Mouse (Mus musculus): ENCODE data around the gene Zfp746. TPM values are rescaled to one million over a fixed set of nuclear protein-coding genes. Genes with fewer than 3 reads are reported as not detected.
"Not testable (repeated sequence)": the region's sequence is repeated elsewhere in the genome, so short reads cannot be mapped to it uniquely, and the experiment has no call there.

Gene Zfp746
- total RNA-seq (2014; fragmentation: Nextera tagmentation) (34.2 and 36.3 TPM in 2 replicates), total RNA-seq (2017) (14.8 and 16.9 TPM in 2 replicates), polyA plus RNA-seq (2012) (13.2 and 16.2 TPM in 2 replicates)

DNA sequence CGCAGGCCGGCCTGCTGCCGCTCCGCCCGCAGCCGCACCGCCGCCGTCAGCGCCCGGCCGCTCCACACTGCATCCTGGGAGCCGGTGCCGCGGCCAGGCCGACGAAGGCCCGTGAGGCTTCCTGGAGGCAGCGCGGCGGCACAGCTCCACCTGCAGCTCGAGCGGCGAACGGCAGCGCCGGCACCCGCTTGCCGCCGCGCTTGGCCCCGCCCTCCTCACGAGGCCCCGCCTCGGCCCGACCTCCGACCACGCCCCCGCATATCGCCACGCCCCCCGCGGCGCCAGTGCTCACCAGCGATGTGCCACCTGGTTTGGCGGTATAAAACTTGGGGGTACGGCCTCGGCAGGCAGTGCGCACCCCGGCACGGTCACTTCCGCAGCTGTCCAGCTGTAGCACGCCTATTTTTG lies at the start of gene Zfp746:
TSS of gene Zfp746 (minus strand) at position 123 of the 408 bp plus-strand sequence.
- Histone ChIP-seq H3K4me3 (ENCODE audit: low read depth, low read length) (peak within 1 kb of the TSS; percentile 81), H3K4me1 (ENCODE audit: insufficient read depth, low read depth, low read length) (peaks cover 41% of the 10 kb centered on the region), H3K27me3 (ENCODE audit: insufficient read depth, low read length) (no peaks in the 10 kb centered on the region), H3K36me3 (replicated peaks) (peaks cover 39% of the 10 kb centered on the region), H3K9me3 (replicated peaks) (no peaks in the 10 kb centered on the region)
- TF ChIP-seq GATA2 (IDR thresholded peaks at IDR 0.05; ENCODE audit: borderline replicate concordance, low read depth, low read length) = no peak
- TF ChIP-seq TAL1 (conservative IDR thresholded peaks at IDR 0.05; ENCODE audit: low read depth, low read length) = no peak
- peak; percentile 48; the same call in 1 of the 2 replicates for TF ChIP-seq CTCF (IDR thresholded peaks at IDR 0.05; ENCODE audit: low read depth, low read length)
- DNase-seq (ENCODE audit: low spot score) (peak; percentile 95), ATAC-seq (ENCODE audit: extremely low read depth, insufficient number of reproducible peaks, low FRiP score, poor library complexity, severe bottlenecking) (peak; percentile 54)

DNA sequence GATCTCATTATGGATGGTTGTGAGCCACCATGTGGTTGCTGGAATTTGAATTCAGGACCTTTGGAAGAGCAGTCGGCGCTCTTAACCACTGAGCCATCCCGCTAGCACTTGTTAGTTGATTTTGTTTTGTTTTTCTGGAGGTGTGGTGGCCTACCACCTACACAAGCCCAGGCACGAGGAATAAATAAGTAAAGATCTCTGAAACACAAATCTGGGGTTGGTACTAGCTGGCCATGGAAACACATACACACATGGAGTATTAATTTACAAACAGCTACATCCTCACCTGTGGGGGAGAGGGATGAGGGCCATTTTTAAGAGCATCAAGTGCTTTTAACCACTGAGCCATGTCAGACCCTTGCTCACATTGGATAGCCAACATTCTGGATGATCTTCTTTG lies 34.7 kb upstream of the Zfp746 start:
- ATAC-seq (ENCODE audit: extremely low read depth, insufficient number of reproducible peaks, low FRiP score, poor library complexity, severe bottlenecking) (peak; percentile 100), DNase-seq (ENCODE audit: low spot score) (peak; percentile 12)
- H3K4me3 ChIP-seq (ENCODE audit: low read depth, low read length); H3K4me1 ChIP-seq (ENCODE audit: insufficient read depth, low read depth, low read length); H3K36me3 ChIP-seq (replicated peaks); H3K9me3 ChIP-seq (replicated peaks); H3K27me3 ChIP-seq (ENCODE audit: insufficient read depth, low read length): not testable (repeated sequence)

DNA sequence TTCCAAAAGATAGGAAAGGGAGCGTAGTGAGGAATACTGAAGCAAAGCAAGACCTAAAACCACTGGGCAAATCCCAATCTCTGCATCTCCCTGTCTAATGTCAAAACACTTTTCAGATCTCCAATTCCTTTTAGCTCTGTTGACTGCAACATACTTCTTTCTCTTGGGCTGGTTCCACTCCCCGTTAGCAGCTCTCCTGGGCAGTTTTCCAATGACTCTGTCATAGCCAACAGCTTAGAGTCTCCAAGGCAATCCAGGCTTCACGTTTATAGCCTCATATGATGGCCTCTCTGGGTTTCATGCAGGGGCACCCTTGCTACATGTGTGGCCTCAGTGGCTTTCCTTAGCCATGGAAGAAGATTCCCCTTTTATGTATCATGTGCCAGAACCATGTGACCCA lies 29.6 kb upstream of the Zfp746 start:
- TF ChIP-seq CTCF (IDR thresholded peaks at IDR 0.05; ENCODE audit: low read depth, low read length) (no peak), TAL1 (conservative IDR thresholded peaks at IDR 0.05; ENCODE audit: low read depth, low read length) (no peak), GATA1 (IDR thresholded peaks at IDR 0.05; ENCODE audit: borderline replicate concordance, low read length) (no peak), GATA2 (IDR thresholded peaks at IDR 0.05; ENCODE audit: borderline replicate concordance, low read depth, low read length) (no peak), POLR2AphosphoS5 (IDR thresholded peaks at IDR 0.05; ENCODE audit: insufficient replicate concordance, low read depth, low read length) (no peak)
- H3K9me3 ChIP-seq (replicated peaks) = no peaks in the 10 kb centered on the region
- no peak overlapping the region for H3K4me3 ChIP-seq (ENCODE audit: low read depth, low read length)
- DNase-seq (ENCODE audit: low spot score) = no peak
- H3K27me3 ChIP-seq (ENCODE audit: insufficient read depth, low read length) = no peaks in the 10 kb centered on the region
- no peaks in the 10 kb centered on the region for H3K4me1 ChIP-seq (ENCODE audit: insufficient read depth, low read depth, low read length)
- no peaks in the 10 kb centered on the region for H3K36me3 ChIP-seq (replicated peaks)
- ATAC-seq (ENCODE audit: extremely low read depth, insufficient number of reproducible peaks, low FRiP score, poor library complexity, severe bottlenecking) = no peak

GRCm38 (mm10) chr6:48086957-48087715 lies 743 bp upstream of the Zfp746 start:
- DNase-seq (ENCODE audit: low spot score) (no peak), ATAC-seq (ENCODE audit: extremely low read depth, insufficient number of reproducible peaks, low FRiP score, poor library complexity, severe bottlenecking) (no peak)
- Histone ChIP-seq H3K27me3 (ENCODE audit: insufficient read depth, low read length) (no peaks in the 10 kb centered on the region), H3K4me1 (ENCODE audit: insufficient read depth, low read depth, low read length) (peaks cover 38% of the 10 kb centered on the region), H3K9me3 (replicated peaks) (no peaks in the 10 kb centered on the region), H3K4me3 (ENCODE audit: low read depth, low read length) (peak overlapping the region; percentile 81; the same call in 1 of the 2 replicates), H3K36me3 (replicated peaks) (peaks cover 33% of the 10 kb centered on the region)
- TF ChIP-seq TAL1 (conservative IDR thresholded peaks at IDR 0.05; ENCODE audit: low read depth, low read length) = no peak
- no peak for TF ChIP-seq GATA1 (IDR thresholded peaks at IDR 0.05; ENCODE audit: borderline replicate concordance, low read length)
- no peak for TF ChIP-seq GATA2 (IDR thresholded peaks at IDR 0.05; ENCODE audit: borderline replicate concordance, low read depth, low read length)
- no peak for TF ChIP-seq POLR2AphosphoS5 (IDR thresholded peaks at IDR 0.05; ENCODE audit: insufficient replicate concordance, low read depth, low read length)
- TF ChIP-seq CTCF (IDR thresholded peaks at IDR 0.05; ENCODE audit: low read depth, low read length) = no peak

DNA sequence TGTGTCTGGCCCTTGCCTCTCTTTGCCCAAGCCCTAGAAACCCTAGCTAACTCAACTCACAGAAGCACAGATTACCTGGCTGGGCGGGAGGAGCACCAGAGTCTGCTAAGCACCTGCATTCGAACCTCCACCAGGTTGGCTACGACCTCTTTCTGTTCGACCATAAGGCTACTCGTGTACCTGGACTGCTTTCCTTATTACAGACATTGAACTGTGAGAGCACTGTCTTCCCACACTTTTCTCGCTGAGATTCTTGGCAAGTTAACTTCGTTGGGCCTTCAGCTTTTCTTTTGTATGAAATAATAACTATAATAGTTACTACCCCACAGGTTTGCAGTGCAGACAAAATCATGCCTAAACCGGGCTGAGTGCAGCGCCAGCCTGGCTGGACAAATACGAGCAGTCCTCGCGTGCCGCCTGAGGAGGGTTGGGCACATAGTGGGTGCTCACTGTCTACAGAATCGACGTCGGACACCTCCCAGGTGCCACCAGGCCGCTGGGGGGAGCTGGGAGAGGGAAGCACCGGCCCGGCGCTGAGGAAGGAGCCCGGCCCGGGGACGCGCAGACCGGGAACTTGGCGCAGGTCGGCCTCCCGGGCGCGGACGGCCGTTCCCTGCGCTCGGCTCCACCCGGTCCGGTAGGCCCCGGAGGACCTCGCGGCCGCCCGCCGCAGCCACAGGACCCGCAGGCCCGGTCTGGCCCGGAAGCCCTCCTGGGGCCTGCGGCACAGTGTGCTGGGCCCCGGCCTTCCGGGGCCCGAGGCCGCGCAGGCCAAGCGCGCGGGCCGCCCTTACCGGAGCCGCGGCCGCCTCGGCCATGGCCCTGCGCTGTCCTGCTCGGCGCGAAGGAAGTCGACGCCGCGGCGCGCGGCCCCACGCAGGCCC lies 630 bp downstream of the Zfp746 start:
- DNase-seq (ENCODE audit: low spot score) (peak; percentile 72), ATAC-seq (ENCODE audit: extremely low read depth, insufficient number of reproducible peaks, low FRiP score, poor library complexity, severe bottlenecking) (no peak)

DNA sequence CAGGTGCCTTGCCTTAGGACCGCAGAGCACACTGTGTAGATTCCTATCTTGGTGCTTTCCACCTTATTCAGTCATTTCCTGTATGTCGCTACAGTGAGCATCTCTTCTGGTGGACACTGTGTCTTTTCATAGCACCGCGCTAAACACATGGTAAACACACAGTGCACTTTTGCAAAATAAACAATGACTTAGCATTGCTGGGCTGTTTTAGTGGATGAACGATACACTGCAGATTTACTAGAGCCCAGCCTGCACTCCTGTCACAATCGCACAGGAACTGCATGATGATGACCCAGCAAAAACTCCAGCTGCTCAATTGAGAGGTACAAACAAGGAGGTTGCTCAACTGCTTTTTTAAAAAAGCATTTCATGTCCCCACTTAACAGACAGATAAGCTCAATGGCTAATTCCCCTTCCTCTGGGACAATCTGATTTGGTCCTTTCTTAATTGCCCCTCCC lies 2.6 kb downstream of the Zfp746 start:
- ATAC-seq (ENCODE audit: extremely low read depth, insufficient number of reproducible peaks, low FRiP score, poor library complexity, severe bottlenecking) (peak; percentile 69), DNase-seq (ENCODE audit: low spot score) (no peak)
- TF ChIP-seq GATA1 (IDR thresholded peaks at IDR 0.05; ENCODE audit: borderline replicate concordance, low read length) (no peak), TAL1 (conservative IDR thresholded peaks at IDR 0.05; ENCODE audit: low read depth, low read length) (no peak), POLR2AphosphoS5 (IDR thresholded peaks at IDR 0.05; ENCODE audit: insufficient replicate concordance, low read depth, low read length) (no peak), CTCF (IDR thresholded peaks at IDR 0.05; ENCODE audit: low read depth, low read length) (no peak), GATA2 (IDR thresholded peaks at IDR 0.05; ENCODE audit: borderline replicate concordance, low read depth, low read length) (no peak)
- Histone ChIP-seq H3K9me3 (replicated peaks) (no peaks in the 10 kb centered on the region), H3K4me3 (ENCODE audit: low read depth, low read length) (no peak overlapping the region), H3K27me3 (ENCODE audit: insufficient read depth, low read length) (no peaks in the 10 kb centered on the region), H3K4me1 (ENCODE audit: insufficient read depth, low read depth, low read length) (peaks cover 51% of the 10 kb centered on the region), H3K36me3 (replicated peaks) (peaks cover 65% of the 10 kb centered on the region)

More for the DNA sequence above, 630 bp downstream of the Zfp746 start:
- Histone ChIP-seq H3K27me3 (ENCODE audit: insufficient read depth, low read length) (no peaks in the 10 kb centered on the region), H3K4me3 (ENCODE audit: low read depth, low read length) (peak overlapping the region; percentile 81), H3K4me1 (ENCODE audit: insufficient read depth, low read depth, low read length) (peaks cover 44% of the 10 kb centered on the region), H3K9me3 (replicated peaks) (no peaks in the 10 kb centered on the region), H3K36me3 (replicated peaks) (peaks cover 46% of the 10 kb centered on the region)
- no peak for TF ChIP-seq POLR2AphosphoS5 (IDR thresholded peaks at IDR 0.05; ENCODE audit: insufficient replicate concordance, low read depth, low read length)
- TF ChIP-seq GATA2 (IDR thresholded peaks at IDR 0.05; ENCODE audit: borderline replicate concordance, low read depth, low read length) = no peak
- no peak for TF ChIP-seq CTCF (IDR thresholded peaks at IDR 0.05; ENCODE audit: low read depth, low read length)
- TF ChIP-seq TAL1 (conservative IDR thresholded peaks at IDR 0.05; ENCODE audit: low read depth, low read length) = no peak
- no peak for TF ChIP-seq GATA1 (IDR thresholded peaks at IDR 0.05; ENCODE audit: borderline replicate concordance, low read length)
